Mouse (Mus musculus): ENCODE measurements around the gene Mmrn2.

GRCm38 (mm10) chr14:34357671-34358455 lies 17.4 kb upstream of the Mmrn2 start:
- no peak for TF ChIP-seq CTCF (IDR thresholded peaks at IDR 0.05; ENCODE audit: insufficient read depth, low read depth, low read length)
- TF ChIP-seq POLR2A (IDR thresholded peaks at IDR 0.05; ENCODE audit: insufficient read depth, low read depth, low read length), result no peak

Data from olfactory bulb, adult 2 months (tissue).